Mouse (Mus musculus) stomach, postnatal 0 days (tissue): ENCODE data around the gene Scaf8.

Experiments used
- CTCF ChIP-seq: IDR thresholded peaks from 2 replicates; pipeline ENCODE4 v1.5.1; 2016; ENCODE audit warnings: antibody characterized with exemption, low read depth, mild to moderate bottlenecking, moderate library complexity
- EP300 ChIP-seq: optimal IDR thresholded peaks from 2 replicates; pipeline ENCODE3; 2016; ENCODE audit warnings: antibody characterized with exemption

GRCm38 (mm10) chr17:3149541-3149940 lies 34.8 kb downstream of the Scaf8 start:
- TF ChIP-seq EP300, result no peak
- no peak for TF ChIP-seq CTCF
